Mouse (Mus musculus): ENCODE results near the gene Fank1. TPM values are rescaled to one million over a fixed set of nuclear protein-coding genes. Genes with fewer than 3 reads are reported as not detected.

The Fank1 gene
- polyA plus RNA-seq, 1 experiment from 2014 or later = 0.42 TPM

- Histone ChIP-seq H3K4me1 (replicated peaks; ENCODE audit: insufficient read depth, low read length) (0 out of 2 replicates have a peak, but pooled peaks cover 4% of the 10 kb centered on the region), H3K27me3 (ENCODE audit: insufficient read depth, low read length) (no peaks in the 10 kb centered on the region), H3K27ac (no peak overlapping the region), H3K36me3 (ENCODE audit: insufficient read depth, low read length) (no peaks in the 10 kb centered on the region), H3K4me2 (ENCODE audit: low read length) (no peak overlapping the region), H3K4me3 (replicated peaks; ENCODE audit: low read depth, low read length) (no peak overlapping the region), H3K9ac (ENCODE audit: low read depth, low read length) (no peak overlapping the region), H3K9me3 (replicated peaks; ENCODE audit: low read length) (0 out of 2 replicates have a peak, but pooled peaks cover 2% of the 10 kb centered on the region)
- ATAC-seq (replicated peaks; ENCODE audit: low FRiP score, low read depth) = no peak
- WGBS = 78% methylated on average over 2 of the region's 2 CpGs
- no peak for TF ChIP-seq CTCF (IDR thresholded peaks at IDR 0.05; ENCODE audit: low read depth)
- DNase-seq (ENCODE audit: low spot score) = no peak
These were observed 12.2 kb upstream of the Fank1 start for GRCm38 (mm10) chr7:133764425-133764824.

GRCm38 (mm10) chr7:133765240-133765848, 11.3 kb upstream of the Fank1 start:
- no peak overlapping the region for H3K27ac ChIP-seq
- no peaks in the 10 kb centered on the region for H3K4me1 ChIP-seq (replicated peaks; ENCODE audit: insufficient read depth, low read length)
- H3K4me2 ChIP-seq (ENCODE audit: low read length) = no peak overlapping the region
- no peaks in the 10 kb centered on the region for H3K27me3 ChIP-seq (ENCODE audit: insufficient read depth, low read length)
- no peak overlapping the region for H3K9ac ChIP-seq (ENCODE audit: low read depth, low read length)
- no peak overlapping the region for H3K4me3 ChIP-seq (replicated peaks; ENCODE audit: low read depth, low read length)
- H3K36me3 ChIP-seq (ENCODE audit: insufficient read depth, low read length) = no peaks in the 10 kb centered on the region
- no peak for TF ChIP-seq CTCF (IDR thresholded peaks at IDR 0.05; ENCODE audit: low read depth)
- 0 out of 2 replicates have a peak, but pooled peaks cover 2% of the 10 kb centered on the region for H3K9me3 ChIP-seq (replicated peaks; ENCODE audit: low read length)
- 64% methylated on average over 10 of the region's 10 CpGs for WGBS
- DNase-seq (ENCODE audit: low spot score) = no peak
- no peak for ATAC-seq (replicated peaks; ENCODE audit: low FRiP score, low read depth)

- H3K27ac ChIP-seq = no peak overlapping the region
- no peaks in the 10 kb centered on the region for H3K27me3 ChIP-seq (ENCODE audit: insufficient read depth, low read length)
- no peak overlapping the region for H3K4me3 ChIP-seq (replicated peaks; ENCODE audit: low read depth, low read length)
- no peak for DNase-seq (ENCODE audit: low spot score)
- 87% methylated on average over 13 of the region's 13 CpGs for WGBS
- no peak overlapping the region for H3K4me2 ChIP-seq (ENCODE audit: low read length)
- H3K4me1 ChIP-seq (replicated peaks; ENCODE audit: insufficient read depth, low read length) = no peaks in the 10 kb centered on the region
- no peak for TF ChIP-seq CTCF (IDR thresholded peaks at IDR 0.05; ENCODE audit: low read depth)
- no peaks in the 10 kb centered on the region for H3K36me3 ChIP-seq (ENCODE audit: insufficient read depth, low read length)
- H3K9ac ChIP-seq (ENCODE audit: low read depth, low read length) = no peak overlapping the region
- ATAC-seq (replicated peaks; ENCODE audit: low FRiP score, low read depth) = no peak
- H3K9me3 ChIP-seq (replicated peaks; ENCODE audit: low read length) = 0 out of 2 replicates have a peak, but pooled peaks cover 2% of the 10 kb centered on the region
These were observed 10.8 kb upstream of the Fank1 start for GRCm38 (mm10) chr7:133765849-133766243.

GRCm38 (mm10) chr7:133768027-133768426, 8.6 kb upstream of the Fank1 start:
- ATAC-seq (replicated peaks; ENCODE audit: low FRiP score, low read depth) = no peak
- no peak overlapping the region for H3K27ac ChIP-seq
- WGBS = 80% methylated on average over 4 of the region's 4 CpGs

GRCm38 (mm10) chr7:133768517-133768916, 8.1 kb upstream of the Fank1 start:
- no peak for DNase-seq (ENCODE audit: low spot score)
- Histone ChIP-seq H3K9ac (ENCODE audit: low read depth, low read length) (no peak overlapping the region), H3K4me3 (replicated peaks; ENCODE audit: low read depth, low read length) (no peak overlapping the region), H3K4me2 (ENCODE audit: low read length) (no peak overlapping the region), H3K9me3 (replicated peaks; ENCODE audit: low read length) (no peaks in the 10 kb centered on the region), H3K27me3 (ENCODE audit: insufficient read depth, low read length) (no peaks in the 10 kb centered on the region), H3K27ac (no peak overlapping the region), H3K4me1 (replicated peaks; ENCODE audit: insufficient read depth, low read length) (no peaks in the 10 kb centered on the region), H3K36me3 (ENCODE audit: insufficient read depth, low read length) (no peaks in the 10 kb centered on the region)
- no peak for TF ChIP-seq CTCF (IDR thresholded peaks at IDR 0.05; ENCODE audit: low read depth)
- ATAC-seq (replicated peaks; ENCODE audit: low FRiP score, low read depth) = no peak
- WGBS = 50% methylated on average over 5 of the region's 5 CpGs

More at GRCm38 (mm10) chr7:133768027-133768426, 8.6 kb upstream of the Fank1 start:
- no peak for TF ChIP-seq CTCF (IDR thresholded peaks at IDR 0.05; ENCODE audit: low read depth)
- Histone ChIP-seq H3K9ac (ENCODE audit: low read depth, low read length) (no peak overlapping the region), H3K36me3 (ENCODE audit: insufficient read depth, low read length) (no peaks in the 10 kb centered on the region), H3K4me3 (replicated peaks; ENCODE audit: low read depth, low read length) (no peak overlapping the region), H3K4me1 (replicated peaks; ENCODE audit: insufficient read depth, low read length) (no peaks in the 10 kb centered on the region), H3K27me3 (ENCODE audit: insufficient read depth, low read length) (no peaks in the 10 kb centered on the region), H3K4me2 (ENCODE audit: low read length) (no peak overlapping the region), H3K9me3 (replicated peaks; ENCODE audit: low read length) (no peaks in the 10 kb centered on the region)
- DNase-seq (ENCODE audit: low spot score) = no peak

- Histone ChIP-seq H3K27me3 (ENCODE audit: insufficient read depth, low read length) (no peaks in the 10 kb centered on the region; the same call in 1 of the 2 replicates), H3K4me2 (ENCODE audit: low read length) (no peak overlapping the region), H3K4me1 (replicated peaks; ENCODE audit: insufficient read depth, low read length) (no peaks in the 10 kb centered on the region), H3K9ac (ENCODE audit: low read depth, low read length) (no peak overlapping the region), H3K9me3 (replicated peaks; ENCODE audit: low read length) (no peaks in the 10 kb centered on the region), H3K4me3 (replicated peaks; ENCODE audit: low read depth, low read length) (no peak overlapping the region), H3K27ac (no peak overlapping the region), H3K36me3 (ENCODE audit: insufficient read depth, low read length) (no peaks in the 10 kb centered on the region)
- no peak for DNase-seq (ENCODE audit: low spot score)
- WGBS = 57% methylated on average over 5 of the region's 5 CpGs
- ATAC-seq (replicated peaks; ENCODE audit: low FRiP score, low read depth) = no peak
- TF ChIP-seq CTCF (IDR thresholded peaks at IDR 0.05; ENCODE audit: low read depth) = no peak
These were observed 1.5 kb upstream of the Fank1 start for GRCm38 (mm10) chr7:133775179-133775578.

Measured in kidney, postnatal 0 days (tissue).